Mouse (Mus musculus) thymus, postnatal 36 days (tissue): ENCODE results near the gene Plekhg1.

Source experiments
- DNase-seq, 2 experiments: peaks; one replicate each; pipeline ENCODE4 v3.0.0; 2022; ENCODE audit warnings: mixed read lengths in 2 of 2

Gene Plekhg1

DNA sequence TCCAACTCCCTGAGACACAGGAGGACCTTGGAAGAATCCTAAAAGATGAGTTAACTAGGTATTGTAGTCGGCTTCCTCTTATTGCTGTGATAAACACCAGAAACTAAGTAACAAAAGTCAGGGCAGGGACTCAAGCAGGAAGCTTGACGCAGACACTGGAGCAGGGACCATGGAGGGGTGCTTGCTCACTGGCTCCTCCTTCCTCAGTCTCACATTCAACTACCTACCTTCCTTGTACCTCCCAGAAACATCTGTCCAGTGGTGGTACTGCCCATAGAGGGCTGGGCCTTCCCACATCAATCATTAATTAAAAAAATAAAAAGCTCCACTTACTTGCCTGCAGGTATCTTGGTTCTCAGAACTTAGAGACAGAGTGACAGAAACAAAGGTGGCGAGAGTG is 152.2 kb downstream of the Plekhg1 start:
- no peak for DNase-seq

DNA sequence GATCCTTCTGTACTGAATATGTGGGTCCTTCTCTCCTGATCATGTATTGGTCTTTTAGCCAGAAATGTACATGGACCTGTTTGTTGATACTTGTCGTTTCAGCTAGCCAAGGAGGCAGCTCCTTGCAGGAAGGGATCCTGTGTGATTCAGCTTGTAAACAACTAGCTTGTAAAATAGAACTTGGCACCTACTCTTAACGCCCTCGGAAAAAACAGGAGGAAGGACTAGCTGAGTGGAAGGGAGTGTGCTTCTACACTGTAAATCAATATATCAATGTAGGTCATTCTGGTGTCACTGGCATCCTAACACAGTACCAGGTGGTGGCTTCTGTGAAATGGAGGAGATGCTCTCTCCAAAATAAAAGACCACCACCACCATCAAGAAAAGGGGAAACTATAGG is 157.9 kb downstream of the Plekhg1 start:
- DNase-seq, result no peak

DNA sequence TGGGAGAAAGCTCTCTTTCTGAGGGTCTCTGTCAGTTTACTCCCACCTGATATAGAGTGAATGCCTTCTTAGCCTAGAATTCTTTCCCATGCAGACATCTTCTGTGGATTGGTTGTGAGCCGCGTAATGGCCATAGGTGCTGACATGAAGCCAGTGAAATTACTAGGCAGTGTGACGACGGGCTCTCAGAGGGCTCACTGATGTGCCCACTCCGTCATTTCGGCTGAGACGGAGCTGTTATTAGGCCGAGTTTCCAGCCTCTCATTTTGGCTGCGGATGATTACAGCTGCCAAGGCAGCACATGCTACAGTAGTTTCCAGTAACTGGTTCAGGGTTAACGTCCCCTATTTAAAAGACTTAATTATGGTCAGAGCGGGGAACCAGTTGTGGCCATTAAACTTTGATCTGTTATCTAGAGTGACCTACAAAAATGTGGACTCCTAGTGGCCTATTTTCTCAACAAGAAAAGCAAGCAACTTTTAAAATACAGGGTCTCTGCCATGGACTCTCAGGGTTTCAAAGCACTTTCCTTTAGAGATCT is 160.3 kb downstream of the Plekhg1 start:
- DNase-seq, result no peak

DNA sequence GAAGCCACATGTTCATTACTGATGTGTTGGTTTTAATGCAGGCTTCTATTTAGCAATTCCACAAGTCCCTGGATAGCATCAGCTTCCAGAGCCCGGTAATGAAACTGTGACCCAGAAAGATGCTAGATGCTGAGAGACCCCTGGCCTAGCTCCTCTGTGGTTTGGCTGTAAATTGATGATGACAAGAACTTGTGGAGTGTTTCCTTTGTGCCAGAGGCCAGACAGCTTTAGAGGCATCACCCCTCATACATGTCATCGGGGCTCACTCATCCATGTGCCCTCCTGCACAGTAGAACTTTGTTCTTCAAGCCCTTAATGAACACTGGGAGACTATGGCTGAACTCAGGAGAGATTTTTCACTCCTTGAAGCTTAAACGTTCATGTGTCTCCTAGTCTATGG is 165.6 kb downstream of the Plekhg1 start:
- no peak for DNase-seq

DNA sequence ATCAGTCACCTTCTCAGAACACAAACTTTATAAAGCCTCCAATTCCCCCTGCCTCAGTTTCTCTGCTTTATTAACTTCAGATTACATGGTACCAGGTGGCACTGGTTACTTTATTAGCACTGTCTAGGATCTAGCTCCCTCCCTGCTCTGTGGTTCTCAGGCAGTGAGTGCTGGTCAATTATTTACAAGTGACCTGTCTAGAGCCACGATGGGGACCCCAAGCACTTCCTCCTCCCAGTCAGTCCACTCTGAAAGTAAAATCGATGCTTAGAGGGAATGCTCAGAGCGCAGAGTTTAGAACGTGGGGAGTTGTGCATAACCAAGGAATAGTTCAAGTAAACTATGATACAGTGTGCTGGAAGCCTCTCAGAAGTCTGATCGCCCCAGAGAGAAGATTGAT is 173.9 kb downstream of the Plekhg1 start:
- DNase-seq, result no peak

DNA sequence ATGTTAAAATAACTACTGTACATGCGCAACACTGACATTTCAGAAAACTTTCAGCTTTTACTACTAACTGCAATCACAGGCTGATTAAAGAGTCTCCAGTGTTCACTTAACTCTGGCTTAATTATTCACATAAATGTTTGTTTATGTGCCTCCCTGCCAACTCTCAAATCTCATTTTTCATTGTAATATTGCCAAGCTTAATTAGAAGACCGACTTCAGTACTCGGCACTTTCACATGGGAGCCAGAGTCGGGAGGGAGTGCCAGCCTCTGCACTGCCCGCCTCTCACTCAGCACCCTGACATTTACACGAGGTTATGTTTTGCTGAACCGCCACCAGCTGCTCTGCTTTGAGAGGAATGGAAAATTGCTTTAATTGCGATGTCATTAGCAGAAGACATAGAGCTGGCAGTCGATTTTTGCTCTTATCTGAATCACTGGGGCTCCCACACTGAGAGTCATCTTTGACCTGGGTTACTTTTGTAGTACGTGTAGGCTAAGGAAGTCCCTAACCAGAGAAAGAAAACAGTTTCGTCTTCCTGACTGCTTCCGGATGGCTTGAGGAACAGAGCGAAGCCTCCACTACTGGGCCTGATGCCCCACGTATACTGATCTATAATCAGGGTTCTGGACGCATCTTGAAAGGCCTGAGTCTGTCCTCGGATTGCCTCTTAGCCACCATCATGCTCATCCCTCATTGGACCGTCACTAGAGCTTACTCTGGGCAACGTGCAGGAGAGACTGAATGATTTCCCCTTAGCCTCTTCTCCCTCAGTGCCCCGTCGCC is 180.4 kb downstream of the Plekhg1 start:
- DNase-seq, result no peak

DNA sequence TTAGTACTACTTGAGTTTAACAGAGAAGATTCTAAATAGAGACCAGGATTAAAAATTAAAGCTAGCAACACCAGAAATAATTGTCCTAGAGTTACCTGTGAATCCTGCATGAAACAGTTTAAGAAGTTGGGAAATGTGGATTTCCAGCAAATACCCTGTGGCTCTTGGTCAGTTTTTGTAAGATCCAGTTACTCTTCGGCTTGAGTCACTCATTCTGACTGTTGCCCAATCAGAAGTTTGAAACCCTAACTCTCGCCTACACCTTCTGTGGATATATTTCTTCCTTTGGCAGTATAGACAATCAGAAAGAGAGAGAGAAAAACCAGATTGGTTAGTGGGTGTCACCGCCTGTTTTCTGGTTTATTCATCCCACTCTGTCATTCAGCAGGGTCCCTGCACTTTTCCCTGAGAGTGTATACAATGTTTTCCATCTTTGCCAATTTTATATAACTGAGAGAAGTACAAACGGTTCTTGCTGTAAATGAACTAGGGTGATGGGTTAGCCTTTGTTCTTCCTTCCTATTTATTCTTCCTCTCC is 187.9 kb downstream of the Plekhg1 start:
- no peak for DNase-seq

DNA sequence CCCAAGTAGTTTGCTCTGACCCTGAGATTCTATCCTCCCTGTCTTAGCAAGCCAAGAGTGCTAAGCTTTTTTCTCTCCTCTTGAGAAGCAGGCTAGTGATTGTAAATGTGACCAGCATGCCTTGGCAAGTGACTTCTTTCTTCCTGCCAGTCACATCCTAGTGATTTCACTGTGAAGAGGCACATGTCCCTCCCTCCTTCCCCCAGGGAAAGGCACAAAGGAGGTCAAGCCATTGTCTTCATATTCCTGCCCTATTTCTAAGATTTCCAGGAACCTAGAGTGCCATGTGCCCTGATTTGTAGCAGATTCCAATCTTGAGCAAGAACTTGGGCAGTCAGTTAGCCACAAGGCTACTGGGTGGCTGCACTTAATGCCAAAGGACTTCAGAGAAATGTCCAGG is 191.7 kb downstream of the Plekhg1 start:
- no peak for DNase-seq

DNA sequence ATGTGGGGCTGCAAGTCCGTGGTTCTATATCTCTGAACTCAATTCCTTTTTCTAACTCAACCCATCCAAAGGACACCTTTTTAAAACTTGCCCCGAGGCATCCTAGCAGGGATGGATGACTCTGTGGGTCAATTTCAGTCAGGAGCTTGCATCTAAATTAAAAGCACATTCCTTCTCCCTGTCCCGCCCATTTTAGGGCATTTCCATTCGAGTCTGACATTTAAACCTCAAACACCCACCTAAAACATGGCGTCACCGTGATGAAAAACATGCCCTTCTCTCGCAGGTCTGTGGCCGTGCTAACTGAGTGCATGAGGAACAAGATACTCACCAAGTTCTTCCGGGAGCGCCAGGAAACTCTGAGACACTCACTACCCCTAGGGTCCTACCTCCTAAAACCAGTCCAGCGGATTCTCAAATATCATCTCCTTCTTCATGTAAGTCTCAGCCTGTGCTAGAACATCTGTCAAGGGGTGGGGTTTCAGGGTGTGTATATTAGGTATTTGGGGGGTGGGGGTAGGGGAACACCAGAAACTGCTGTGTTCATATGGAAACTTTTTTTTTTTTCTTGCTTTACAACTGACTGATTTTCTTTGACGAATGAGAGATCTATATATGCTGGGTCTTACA is 193.3 kb downstream of the Plekhg1 start:
- no peak for DNase-seq

DNA sequence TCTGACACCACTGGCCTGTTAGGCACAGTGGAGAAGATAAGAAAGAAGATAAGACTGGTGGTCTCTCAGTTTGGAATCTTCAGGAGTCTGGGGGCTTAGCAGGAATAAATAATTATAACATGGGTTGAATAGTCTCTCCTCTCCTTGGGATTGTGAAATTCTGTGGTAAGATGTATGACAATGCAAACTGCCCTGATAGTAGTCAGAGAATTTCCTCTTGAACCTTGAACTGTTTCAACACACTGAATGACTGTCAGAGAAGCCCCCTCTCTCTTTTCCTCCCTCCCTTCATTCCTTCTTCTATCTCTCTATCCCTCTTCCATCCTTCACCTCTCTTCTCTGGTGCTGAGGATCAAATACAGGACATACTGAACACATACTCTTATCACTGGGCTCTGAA is 196.7 kb downstream of the Plekhg1 start:
- no peak for DNase-seq

DNA sequence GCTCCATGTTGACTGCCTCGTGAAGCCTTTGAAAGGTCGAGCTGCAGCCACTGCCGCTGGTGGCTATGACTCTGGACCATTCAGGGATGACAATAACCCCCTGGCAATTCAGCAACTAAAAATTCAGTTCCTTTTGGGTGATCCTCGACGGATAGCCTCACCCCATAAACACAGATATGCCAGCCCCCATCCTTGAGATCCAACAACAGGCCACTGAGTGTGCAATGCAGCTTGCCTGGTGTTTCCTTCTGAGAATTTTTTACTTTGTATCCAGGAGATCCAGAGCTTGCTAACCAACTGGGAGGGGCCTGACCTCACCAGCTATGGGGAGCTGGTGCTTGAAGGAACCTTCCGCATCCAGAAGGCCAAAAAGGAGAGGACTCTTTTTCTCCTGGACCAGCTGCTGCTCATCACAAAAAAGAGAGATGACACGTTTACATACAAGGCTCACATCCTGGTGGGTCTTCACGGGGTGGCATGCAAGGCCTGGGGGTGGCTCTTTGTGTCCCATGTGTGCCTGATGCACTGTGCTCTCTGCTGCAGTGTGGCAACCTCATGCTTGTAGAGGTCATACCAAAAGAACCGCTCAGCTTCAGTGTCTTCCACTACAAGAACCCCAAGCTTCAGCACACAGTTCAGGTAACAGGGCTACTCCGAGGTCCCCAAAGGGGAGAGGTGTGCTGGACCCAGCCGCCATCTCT is 199.9 kb downstream of the Plekhg1 start:
- no peak for DNase-seq

DNA sequence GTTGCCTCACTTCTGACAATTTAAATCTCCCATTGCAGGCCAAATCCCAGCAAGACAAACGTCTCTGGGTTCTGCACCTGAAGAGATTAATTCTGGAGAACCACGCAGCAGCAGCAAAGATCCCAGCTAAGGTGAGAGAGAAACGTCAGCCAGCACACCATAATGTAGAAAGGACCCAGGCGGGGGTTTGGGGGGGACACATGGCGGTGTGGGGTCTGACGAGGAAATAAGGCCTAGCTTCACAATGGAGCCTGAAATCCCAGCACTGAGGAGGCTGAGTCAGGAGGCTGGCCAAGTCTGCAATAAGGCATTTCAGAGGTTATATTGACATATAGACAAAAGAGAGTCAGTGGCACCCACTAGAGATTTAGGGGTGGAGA is 200.4 kb downstream of the Plekhg1 start:
- DNase-seq, result no peak

DNA sequence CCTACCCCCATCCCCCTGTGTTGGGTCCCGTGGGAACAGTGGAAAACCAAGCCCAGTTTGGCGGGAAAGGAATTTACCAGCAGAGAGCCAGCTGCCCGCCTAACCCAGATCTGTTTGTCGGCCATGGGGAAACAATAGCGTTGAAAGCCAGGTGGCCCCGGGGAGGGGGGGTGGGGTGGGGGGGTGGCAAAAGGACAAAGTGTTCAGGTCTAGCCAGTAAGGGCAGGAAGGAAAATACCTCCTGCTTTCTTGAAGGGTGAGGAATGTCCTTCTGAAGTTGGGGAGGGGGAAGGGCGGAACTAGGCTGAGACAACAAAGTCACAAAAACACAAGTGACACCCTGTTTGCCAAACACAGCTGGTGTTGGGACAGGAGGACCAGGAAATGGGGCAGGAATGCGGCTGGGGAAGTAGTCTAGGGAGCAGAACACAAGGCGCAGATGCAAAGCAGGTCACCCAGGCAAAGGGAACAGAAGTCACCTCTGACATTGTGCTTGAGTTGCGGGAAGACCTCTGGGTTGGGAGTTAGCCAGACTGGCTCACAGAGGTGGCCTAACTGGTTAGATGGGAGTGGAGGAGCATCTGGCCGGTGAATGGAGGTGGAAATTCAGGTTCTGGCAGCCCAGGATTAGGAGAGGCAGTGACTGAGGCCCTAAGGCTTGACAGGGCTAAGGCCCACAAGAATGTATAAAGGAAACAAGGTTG is 201.0 kb downstream of the Plekhg1 start:
- DNase-seq, result no peak

DNA sequence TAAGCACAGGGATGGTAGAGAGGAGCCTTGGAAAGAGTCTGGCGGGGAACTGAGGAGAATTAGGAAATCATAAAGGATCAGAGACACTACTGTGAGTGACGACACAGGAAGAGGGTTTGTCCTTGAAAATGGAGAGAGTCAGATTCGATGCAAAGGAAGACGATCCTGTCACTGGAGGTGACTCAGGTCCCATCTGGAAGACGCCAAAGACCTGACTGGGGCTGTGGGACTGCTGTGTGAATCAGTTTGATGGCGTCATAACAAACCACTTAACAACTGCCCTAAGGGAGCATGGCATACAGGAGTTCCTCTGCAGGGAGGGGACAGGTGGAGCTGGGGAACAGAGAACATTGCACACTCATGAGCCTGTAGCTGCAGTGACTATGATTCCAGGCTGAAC is 202.1 kb downstream of the Plekhg1 start:
- DNase-seq, result no peak

DNA sequence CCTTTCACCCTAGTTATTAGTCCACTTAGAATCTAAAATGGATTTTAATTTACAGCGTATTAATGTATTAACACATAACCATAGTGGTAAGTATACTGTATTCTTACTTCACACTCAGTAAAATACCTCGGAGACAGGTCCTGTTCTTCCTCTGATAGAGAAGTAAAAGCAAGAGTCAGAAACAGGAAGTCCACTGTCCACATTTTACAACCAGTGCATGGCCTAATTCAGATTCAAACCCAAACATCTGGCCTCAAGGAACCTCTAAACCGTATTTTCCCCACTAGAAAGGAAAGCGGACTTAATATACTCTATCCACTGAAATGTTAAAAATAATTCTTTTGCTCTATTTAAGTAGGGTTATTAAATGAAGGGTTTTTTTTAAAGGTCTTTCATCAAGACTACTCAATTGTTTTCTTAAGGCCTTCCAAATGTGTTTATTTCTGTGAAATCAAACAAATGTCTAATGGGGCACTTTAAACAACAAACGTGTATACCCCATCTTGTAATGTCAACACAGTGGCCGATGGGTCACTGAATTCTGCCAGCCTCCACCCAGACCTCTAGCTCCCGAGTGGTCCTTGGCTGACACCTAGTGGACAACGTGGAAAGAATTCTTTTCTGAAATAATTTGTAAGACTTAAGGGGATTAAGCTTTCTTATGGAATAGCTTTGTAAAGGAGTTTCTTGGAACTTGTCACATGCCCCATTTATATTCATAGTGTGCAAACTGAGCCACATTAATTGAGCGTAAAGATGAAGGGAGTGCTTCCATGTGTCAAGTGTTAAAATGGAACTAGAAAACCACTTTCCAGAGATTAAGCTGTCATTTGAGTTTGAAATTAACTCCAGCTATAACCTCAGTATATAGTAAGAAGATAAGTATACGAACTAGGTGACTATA is 203.6 kb downstream of the Plekhg1 start:
- DNase-seq, result peak; percentile 17 to 23

DNA sequence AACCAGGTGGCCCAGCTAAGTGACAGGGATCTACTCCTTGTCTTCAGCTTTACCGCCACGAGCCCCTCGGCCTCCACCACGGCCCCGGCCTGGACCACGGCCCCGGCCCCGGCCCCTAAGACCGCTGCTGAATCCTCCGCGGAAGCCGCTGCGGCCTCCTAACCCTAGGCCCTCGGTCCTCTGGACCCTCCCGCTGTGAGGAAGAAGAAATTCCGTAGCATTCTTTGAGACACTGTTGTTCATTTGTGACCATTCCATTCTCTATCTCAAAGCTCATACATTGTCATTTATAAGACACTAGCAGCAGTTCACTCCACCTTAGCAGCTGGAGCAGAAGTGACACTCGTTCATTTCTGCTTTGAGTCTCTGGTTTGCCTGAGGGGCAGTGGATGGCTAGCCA is 206.7 kb downstream of the Plekhg1 start:
- DNase-seq, result no peak

DNA sequence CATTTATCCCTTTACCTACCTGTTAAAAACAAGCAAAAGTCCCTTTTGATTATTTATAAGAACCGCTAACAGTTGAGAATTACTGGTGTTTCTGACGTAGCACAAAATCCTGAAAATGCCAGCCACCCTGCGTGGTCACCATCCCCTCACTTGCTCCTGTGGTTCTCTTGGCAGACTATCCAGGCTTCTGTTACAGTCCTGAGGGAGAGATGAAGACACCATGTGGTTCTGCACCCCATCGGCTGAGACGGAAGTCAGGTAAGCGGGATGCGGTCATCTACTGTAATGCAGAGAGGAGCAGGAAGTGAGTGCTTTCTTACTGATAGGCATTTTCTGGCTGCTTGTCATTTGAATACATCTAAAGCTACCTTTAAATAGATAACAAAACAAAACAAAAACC is 207.2 kb downstream of the Plekhg1 start:
- DNase-seq, result no peak

DNA sequence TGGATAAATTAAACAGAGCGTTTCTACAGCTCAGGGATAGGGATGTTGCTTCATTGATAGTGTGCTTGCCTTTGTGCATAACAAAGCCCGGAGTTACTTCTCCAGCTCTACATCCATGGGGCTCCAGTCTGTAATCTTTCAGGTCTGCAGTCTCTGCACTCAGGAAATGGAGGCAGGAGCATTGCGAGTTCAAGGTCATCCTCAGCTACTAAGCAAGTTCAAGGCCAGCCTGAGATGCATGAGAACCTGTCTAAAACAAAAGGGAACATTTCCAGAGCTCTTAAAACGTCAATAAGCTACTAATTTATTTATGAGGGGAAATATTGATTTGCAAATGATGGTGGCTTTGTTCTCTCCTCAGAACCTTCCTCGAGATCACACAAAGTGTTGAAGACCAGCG is 209.1 kb downstream of the Plekhg1 start:
- no peak for DNase-seq

DNA sequence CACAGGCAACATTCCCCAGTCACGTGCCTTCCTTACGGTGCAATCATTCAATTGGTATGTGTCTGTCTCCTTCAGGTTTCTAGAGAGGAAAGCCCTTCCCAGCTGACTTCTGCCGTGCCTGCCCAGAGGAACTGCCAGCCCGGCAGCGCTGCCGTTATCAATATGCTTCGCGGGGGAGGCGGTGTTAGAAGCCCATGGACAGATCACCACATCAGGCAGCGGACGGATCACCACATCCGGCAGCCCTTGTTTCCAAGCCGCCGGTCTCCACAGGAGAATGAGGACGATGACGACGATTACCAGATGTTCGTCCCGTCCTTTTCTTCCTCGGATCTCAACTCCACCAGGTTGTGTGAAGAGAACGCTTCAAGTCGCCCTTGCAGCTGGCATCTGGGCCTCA is 216.3 kb downstream of the Plekhg1 start:
- no peak for DNase-seq

DNA sequence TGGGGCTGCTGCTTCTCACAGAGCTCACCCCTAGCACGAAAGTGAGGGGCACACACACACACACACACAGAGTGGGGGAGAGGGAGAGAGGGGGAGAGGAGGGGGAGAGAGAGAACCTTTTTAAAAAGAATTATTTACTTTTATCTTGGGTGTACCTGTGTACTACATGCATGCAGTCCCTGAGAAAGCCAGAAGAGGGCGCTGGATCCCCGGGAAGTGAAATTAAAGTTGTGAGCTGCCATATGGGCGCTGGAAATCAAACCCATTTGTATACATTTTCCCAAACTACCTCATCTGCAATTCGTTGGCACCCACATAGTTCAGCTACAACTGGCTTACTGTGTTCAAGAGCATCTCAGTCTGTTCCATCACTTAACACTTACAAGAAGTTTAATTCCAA is 218.4 kb downstream of the Plekhg1 start:
- DNase-seq, result no peak

DNA sequence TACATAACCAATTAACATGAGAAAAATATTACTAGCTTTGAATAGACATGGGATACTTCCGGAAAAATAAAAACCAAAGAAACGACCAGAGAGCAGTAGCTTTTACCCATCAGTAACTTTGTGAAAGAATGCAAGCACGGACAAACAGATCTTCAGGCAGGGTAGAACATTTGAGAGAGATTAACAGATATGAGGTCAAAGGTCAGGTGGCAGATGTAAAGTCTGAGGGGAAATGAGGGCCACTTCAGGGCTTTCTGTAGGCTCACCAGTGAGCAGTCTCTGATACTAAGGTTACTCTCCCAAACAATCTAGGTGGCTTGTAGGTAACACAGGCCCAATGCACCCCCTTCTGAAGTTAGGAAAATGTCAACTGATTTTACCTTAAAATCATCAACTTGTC is 228.9 kb downstream of the Plekhg1 start:
- DNase-seq, result no peak

DNA sequence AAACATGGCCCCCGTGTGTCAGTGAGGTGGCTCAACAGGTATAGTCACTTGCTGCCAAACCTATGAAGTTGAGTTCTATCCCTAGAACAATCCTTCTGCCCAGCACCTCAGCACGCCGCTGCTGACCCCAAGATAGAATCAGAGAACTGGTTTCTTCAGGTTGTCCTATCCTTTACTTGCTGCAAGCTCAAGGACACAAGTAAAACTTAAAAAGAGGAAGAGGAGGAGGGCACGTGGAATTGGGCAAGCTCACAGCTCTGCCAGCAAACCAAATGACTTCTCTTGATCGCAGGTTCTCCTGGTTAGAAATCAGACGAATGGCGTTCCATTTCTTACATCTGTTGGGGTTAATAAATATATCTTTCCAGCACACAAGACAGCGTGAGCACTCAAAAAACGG is 232.1 kb downstream of the Plekhg1 start:
- DNase-seq, result no peak
